Mouse (Mus musculus) gastrocnemius, postnatal 25 days (tissue): Measurements from ENCODE around the gene Zfp710. TPM values are rescaled to one million over a fixed set of nuclear protein-coding genes. Genes with fewer than 3 reads are reported as not detected.
"Not testable (repeated sequence)": the region's sequence is repeated elsewhere in the genome, so short reads cannot be mapped to it uniquely, and the experiment has no call there.

ENCODE experiments used
- DNase-seq: peaks from one replicate; pipeline ENCODE4 v3.0.0; 2022
- total RNA-seq, 2 experiments: library from RNA; stranded (reverse); gene quantifications; 1 replicate in 1 of 2; 2 replicates in 1 of 2; pipeline ENCODE4 v1.2.3; 2021

The Zfp710 gene
- total RNA-seq, 2 experiments from 2014 or later = 20.8 to 27.9 TPM

GRCm38 (mm10) chr7:80026990-80027635 lies 2.5 kb downstream of the Zfp710 start:
- peak; percentile 84 for DNase-seq

GRCm38 (mm10) chr7:80027636-80028417 lies 3.2 kb downstream of the Zfp710 start:
- no peak for DNase-seq

GRCm38 (mm10) chr7:80028418-80028720 lies 3.8 kb downstream of the Zfp710 start:
- DNase-seq = peak; percentile 68

DNA sequence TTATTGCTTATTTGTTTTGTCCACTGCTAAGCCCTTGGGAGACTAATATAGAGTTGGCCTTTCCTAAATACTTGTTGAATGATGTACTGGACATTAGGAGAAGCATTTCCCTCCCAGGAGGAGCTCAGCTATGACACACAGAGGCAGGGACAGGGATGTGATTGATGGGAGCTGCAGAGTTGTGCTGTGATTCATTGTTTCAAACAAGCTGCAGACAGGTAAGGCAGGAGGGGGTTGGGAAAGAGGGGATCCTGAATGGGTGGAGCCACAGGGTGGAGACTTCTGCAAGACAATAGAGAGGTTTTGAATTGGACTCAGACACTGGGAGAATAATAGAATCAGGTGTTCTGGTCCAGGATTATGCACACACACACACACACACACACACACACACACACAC lies 5.4 kb downstream of the Zfp710 start:
- no peak for DNase-seq

DNA sequence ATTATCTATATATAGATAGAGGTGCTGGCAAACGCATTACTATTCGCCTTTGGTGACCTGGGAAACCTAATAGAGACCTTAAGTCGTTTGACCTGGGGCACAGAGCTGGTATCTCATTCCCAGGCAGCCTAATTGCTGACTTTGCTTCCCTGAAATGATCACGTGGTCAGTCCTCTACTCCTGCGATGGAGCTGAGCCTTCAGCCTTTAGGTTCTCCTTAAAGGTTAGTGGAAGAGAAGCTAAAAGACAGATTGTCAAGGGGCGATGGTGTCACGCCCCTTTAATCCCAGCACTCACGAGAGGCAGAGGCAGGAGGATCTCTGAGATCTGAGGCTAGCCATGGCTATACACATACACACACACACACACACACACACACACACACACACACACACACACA lies 5.9 kb downstream of the Zfp710 start:
- no peak for DNase-seq

DNA sequence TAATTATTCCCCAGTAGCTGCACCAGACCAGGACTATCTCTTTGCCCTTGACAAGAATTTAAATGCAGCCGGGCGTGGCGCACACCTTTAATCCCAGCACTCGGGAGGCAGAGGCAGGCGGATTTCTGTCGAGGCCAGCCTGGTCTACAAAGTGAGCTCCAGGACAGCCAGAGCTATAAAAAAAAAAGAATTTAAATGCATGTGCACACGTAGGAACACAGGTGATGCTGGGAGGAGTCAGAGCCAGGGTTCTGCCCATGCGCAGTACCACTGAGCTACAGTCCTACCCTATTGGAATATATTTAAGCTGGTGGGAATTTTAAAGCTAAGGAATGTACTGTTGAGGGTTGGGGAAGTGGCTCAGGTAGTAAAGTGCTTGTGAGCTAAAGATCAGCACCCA lies 6.4 kb downstream of the Zfp710 start:
- DNase-seq = no peak

DNA sequence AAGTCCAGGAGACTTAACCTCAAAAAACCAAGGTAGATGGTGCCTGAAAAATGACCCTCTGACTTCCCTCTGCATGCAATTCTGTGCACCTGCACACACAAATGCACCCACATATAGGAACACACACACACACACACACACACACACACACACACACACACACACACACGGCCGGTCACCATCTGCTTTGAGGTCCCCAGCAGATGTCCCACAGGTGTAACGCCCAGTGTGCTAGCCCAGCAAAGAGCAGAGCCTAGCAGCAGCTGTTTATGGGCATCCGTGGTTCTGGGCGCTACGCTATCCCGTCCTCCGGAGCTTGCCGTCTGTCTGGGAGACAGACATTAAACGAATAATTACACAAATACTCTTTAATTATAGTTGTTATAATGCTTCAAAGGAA lies 6.9 kb downstream of the Zfp710 start:
- no peak for DNase-seq

GRCm38 (mm10) chr7:80032216-80033052 lies 7.8 kb downstream of the Zfp710 start:
- peak; percentile 68 for DNase-seq

DNA sequence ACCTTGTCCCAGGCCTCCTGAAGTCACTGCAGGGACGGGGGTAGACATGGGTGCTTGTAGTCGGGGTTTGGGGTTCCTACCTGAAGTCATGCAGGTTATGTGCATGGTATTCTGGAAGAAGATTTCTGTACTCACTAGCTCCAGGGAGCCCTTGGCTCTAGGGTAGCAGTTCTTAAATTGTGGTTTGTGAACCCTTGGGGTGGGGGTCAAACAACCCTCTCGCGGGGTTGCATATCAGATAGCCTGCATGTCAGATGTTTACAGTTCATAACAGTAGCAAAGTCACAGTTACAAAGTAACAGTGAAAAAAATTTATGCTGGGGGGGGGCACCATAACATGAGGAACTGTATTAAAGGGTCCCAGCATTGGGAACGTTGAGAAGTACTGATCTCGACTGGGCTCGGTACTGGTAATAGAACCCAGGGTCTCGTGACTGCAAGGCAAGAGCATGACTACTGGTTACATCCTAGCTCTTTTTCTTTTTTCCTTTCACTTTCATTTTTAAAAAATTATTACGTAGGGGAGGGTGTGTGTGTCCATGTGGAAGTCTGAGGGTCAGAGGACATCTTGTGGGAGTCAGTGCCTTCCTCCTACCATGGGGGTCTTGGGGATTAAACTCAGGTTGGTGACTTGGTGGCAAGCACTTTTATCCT lies 8.6 kb downstream of the Zfp710 start:
- DNase-seq = no peak

DNA sequence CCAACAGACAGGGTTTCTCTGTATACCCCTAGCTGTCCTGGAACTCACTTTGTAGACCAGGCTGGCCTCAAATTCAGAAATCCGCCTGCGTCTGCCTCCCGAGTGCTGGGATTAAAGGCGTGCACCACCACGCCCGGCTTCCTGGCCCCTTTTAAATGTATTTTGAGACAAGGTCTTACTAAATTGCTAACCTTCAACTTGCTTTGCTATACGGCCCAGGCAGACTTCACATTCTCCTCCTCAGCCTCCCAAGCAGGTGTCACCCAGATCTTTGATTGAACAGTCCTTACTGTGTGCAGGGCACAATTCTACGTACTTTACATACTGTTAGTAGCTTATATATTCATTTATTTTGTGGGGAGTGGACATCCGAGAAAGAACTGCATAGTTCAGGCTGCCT lies 9.2 kb downstream of the Zfp710 start:
- DNase-seq = no peak

- DNase-seq = no peak
Measured at GRCm38 (mm10) chr7:80035086-80035485, 10.5 kb downstream of the Zfp710 start.

DNA sequence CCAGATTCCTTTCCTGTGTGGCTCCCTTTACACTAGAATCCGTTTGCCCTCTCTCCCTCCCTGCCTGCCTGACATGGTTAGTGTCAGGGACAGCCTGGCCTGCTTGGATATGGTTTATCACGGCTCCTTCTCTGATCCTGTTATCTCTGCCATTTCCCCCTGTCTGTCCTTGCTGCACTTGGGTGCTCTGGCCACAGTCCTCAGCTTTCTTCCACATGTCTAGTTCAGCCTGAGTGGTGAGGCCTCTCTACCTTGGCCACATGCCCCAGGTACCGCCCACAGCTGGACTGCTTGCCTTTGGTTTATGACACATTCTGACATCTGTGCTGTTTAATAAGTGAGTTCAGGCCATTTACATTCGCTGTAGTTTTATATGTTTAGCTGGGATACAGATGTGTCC lies 11.1 kb downstream of the Zfp710 start:
- DNase-seq = peak; percentile 73

GRCm38 (mm10) chr7:80039699-80040098 lies 15.1 kb downstream of the Zfp710 start:
- no peak for DNase-seq

DNA sequence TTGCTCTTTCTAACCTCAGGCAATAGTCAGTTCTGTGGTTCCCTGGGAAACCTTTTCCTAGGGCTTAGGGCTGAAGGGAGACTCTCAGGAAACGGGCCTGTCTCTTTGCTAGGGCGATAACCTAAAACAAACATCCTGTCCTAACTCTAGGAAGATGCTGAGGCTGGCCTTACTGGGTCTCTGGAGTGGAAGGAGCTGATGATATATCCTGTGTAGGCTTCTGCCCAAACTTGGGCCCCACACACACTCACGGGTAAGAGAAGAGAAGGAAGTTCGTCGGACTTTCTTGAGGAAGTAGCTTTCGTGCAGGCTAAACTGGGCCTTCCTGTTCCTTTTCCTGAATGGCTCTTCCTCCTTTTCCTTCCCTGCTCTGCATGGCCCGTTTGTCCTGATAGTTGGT lies 19.6 kb downstream of the Zfp710 start:
- no peak for DNase-seq

DNA sequence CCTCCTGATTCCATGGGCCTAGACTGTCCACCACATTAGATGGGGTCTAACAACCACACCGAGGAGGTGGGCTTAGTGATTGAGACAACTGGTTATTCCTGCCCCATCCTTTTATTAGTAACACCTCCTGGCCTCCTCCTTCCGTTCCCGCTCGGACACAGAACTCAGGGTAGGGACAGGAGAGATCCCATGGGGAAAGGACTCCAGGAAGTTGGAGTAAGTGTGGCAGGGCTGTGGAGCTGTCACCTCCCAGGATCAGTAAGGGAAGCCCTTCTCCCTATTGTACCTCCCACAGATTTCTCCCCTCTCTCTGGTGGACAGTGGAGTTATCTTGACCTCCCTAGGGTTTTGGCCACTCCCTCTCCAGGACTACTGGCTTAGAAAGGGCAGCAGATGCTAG lies 22.4 kb downstream of the Zfp710 start:
- DNase-seq = no peak

DNA sequence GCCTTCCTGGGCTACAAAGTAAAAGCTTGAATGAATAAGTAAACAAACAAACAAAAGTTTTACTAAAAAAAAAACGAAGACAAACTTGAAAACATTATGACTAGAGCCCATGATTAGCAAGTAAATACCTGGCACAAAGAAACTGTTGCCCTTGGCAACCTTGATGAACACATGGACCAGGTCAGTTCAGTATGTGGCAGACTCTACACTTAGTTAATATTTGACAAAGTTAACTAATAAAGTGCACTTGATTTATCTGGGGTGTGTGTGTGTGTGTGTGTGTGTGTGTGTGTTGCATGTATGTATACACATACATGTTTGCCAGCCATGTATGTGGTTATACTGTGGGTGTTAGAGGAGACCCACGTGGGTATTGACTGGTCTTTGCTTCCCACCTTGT lies 25.1 kb downstream of the Zfp710 start:
- no peak for DNase-seq

DNA sequence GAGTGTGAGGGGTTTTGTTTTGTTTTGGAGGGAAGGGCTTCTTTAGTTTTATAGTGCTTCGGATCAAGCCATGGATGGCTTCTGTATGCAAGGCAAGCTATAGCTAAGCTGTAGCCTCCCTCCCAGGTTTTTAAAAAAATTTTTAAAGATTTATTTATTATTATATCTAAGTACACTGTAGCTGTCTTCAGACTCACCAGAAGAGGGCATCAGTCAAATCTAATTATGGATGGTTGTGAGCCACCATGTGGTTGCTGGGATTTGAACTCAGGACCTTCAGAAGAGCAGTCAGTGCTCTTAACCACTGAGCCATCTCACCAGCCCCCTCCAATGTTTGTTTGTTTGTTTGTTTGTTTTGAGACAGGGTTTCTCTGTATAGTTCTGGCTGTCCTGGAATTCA lies 25.8 kb downstream of the Zfp710 start:
- DNase-seq = not testable (repeated sequence)

- no peak for DNase-seq
Measured at GRCm38 (mm10) chr7:80051835-80052234, 27.2 kb downstream of the Zfp710 start.

- no peak for DNase-seq
Measured at GRCm38 (mm10) chr7:80052261-80052660, 27.6 kb downstream of the Zfp710 start.

GRCm38 (mm10) chr7:80053147-80053546 lies 28.5 kb downstream of the Zfp710 start:
- no peak for DNase-seq

DNA sequence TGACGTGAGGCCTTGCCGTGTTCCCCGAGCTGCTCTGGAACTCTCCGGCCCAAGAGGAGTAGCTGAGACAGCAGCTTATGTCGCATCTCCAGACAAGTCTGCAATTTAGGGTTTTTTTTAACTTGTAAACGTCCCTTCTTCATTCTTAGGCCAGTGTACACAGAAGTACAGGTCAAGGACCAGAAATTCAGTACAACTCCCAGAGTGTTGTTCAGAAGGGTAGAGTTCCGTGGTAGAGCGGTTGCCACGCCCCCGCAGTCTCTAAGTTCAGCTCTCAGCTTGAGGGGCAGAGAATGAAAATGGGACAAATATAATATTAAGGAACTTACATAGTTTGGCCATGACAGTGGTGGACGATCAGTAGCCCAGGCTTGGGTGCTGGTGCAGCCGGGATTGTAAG lies 31.2 kb downstream of the Zfp710 start:
- DNase-seq = no peak

- DNase-seq = peak; percentile 50
Measured at GRCm38 (mm10) chr7:80057002-80057691, 32.5 kb downstream of the Zfp710 start.
